Mouse (Mus musculus) heart, embryonic 16.5 days (tissue): ENCODE measurements around the gene Cfap97. TPM values are rescaled to one million over a fixed set of nuclear protein-coding genes. Genes with fewer than 3 reads are reported as not detected.

Experiments
- ATAC-seq: fragments of 200-750 bp; cut with Nextera tagmentation; replicated peaks from 2 replicates; pipeline ENCODE4 v1.8.0; 2017; ENCODE audit warnings: moderate number of reproducible peaks; ENCODE audit not compliant: insufficient read depth, low FRiP score; ENCODE audit errors: extremely low read depth
- H3K27ac ChIP-seq: fragments of 300-500 bp; sonication (generic); 2 replicates; pipeline ENCODE4 v1.5.1; 2014; ENCODE audit warnings: mild to moderate bottlenecking, low read length, control low read depth, moderate library complexity
- H3K27me3 ChIP-seq: fragments of 300-500 bp; sonication (generic); 2 replicates; pipeline ENCODE4 v1.6.1; 2014; ENCODE audit warnings: low read length, mixed read lengths; ENCODE audit not compliant: control insufficient read depth, insufficient read depth
- H3K36me3 ChIP-seq: fragments of 300-500 bp; sonication (generic); 2 replicates; pipeline ENCODE4 v1.6.1; 2014; ENCODE audit not compliant: control insufficient read depth, insufficient read depth
- H3K4me1 ChIP-seq: fragments of 300-500 bp; sonication (generic); 2 replicates; pipeline ENCODE4 v1.6.1; 2014; ENCODE audit warnings: low read length, mixed read lengths; ENCODE audit not compliant: control insufficient read depth, insufficient read depth
- H3K4me2 ChIP-seq: fragments of 300-500 bp; sonication (generic); 2 replicates; pipeline ENCODE4 v1.6.1; 2014; ENCODE audit warnings: low read depth, mild to moderate bottlenecking, control low read depth, low read length
- H3K4me3 ChIP-seq: fragments of 300-500 bp; sonication (generic); 2 replicates; pipeline ENCODE4 v1.5.1; 2014; ENCODE audit warnings: mild to moderate bottlenecking, control low read depth, low read length
- H3K9ac ChIP-seq: fragments of 300-500 bp; sonication (generic); 2 replicates; pipeline ENCODE4 v1.6.1; 2014; ENCODE audit warnings: low read length, control low read depth
- H3K9me3 ChIP-seq: fragments of 300-500 bp; sonication (generic); replicated peaks from 2 replicates; pipeline ENCODE4 v1.6.1; 2016; ENCODE audit warnings: low read length; ENCODE audit not compliant: control insufficient read depth
- WGBS: fragments of 180-500 bp; shearing (Covaris S2); extraction: QIAGEN DNeasy Blood & Tissue Kit; methylation state at CpG from one replicate; pipeline ENCODE4 v1.1.7; 2014; 5-methylcytosine and 5-hydroxymethylcytosine counted together
- polyA plus RNA-seq: library from polyadenylated mRNA; unstranded; fragments of >200 nt; fragmentation: Nextera tagmentation; extraction: Ambion mirVana; gene quantifications from 2 replicates; pipeline ENCODE4 v1.2.1, GENCODE M21; 2015

Gene Cfap97
- polyA plus RNA-seq, 1 experiment from 2014 or later = 16.9 TPM

GRCm38 (mm10) chr8:46137336-46137735 lies 14.2 kb upstream of the Cfap97 start:
- H3K27me3 ChIP-seq = no peaks in the 10 kb centered on the region
- no peak overlapping the region for H3K4me2 ChIP-seq
- H3K4me3 ChIP-seq = no peak overlapping the region
- no peak overlapping the region for H3K27ac ChIP-seq
- no peaks in the 10 kb centered on the region for H3K9me3 ChIP-seq
- H3K4me1 ChIP-seq = peaks cover 3% of the 10 kb centered on the region; the same call in 1 of the 2 replicates
- WGBS = 80% methylated on average over 1 of the region's 1 CpGs
- H3K9ac ChIP-seq = no peak overlapping the region
- no peak for ATAC-seq
- no peaks in the 10 kb centered on the region; the same call in 1 of the 2 replicates for H3K36me3 ChIP-seq

GRCm38 (mm10) chr8:46137843-46138596 lies 13.6 kb upstream of the Cfap97 start:
- Histone ChIP-seq H3K4me1 (peaks cover 3% of the 10 kb centered on the region; the same call in 1 of the 2 replicates), H3K27me3 (no peaks in the 10 kb centered on the region), H3K4me2 (no peak overlapping the region), H3K4me3 (no peak overlapping the region), H3K36me3 (no peaks in the 10 kb centered on the region; the same call in 1 of the 2 replicates), H3K9ac (no peak overlapping the region), H3K9me3 (no peaks in the 10 kb centered on the region), H3K27ac (no peak overlapping the region)
- no peak for ATAC-seq
- 67% methylated on average over 10 of the region's 10 CpGs for WGBS

GRCm38 (mm10) chr8:46140376-46141120 lies 11.0 kb upstream of the Cfap97 start:
- Histone ChIP-seq H3K9me3 (no peaks in the 10 kb centered on the region), H3K4me2 (no peak overlapping the region), H3K4me3 (no peak overlapping the region), H3K9ac (no peak overlapping the region), H3K36me3 (no peaks in the 10 kb centered on the region), H3K27ac (no peak overlapping the region), H3K27me3 (no peaks in the 10 kb centered on the region), H3K4me1 (peaks cover 6% of the 10 kb centered on the region; the same call in 1 of the 2 replicates)
- no peak for ATAC-seq
- 84% methylated on average over 9 of the region's 9 CpGs for WGBS

- 90% methylated on average over 3 of the region's 3 CpGs for WGBS
- Histone ChIP-seq H3K4me2 (no peak overlapping the region), H3K27me3 (no peaks in the 10 kb centered on the region), H3K36me3 (no peaks in the 10 kb centered on the region), H3K27ac (no peak overlapping the region), H3K9ac (no peak overlapping the region), H3K9me3 (no peaks in the 10 kb centered on the region), H3K4me3 (no peak overlapping the region), H3K4me1 (peaks cover 10% of the 10 kb centered on the region)
- ATAC-seq = no peak
Measured at GRCm38 (mm10) chr8:46141688-46142087, 9.9 kb upstream of the Cfap97 start.

GRCm38 (mm10) chr8:46142498-46143081 lies 9.0 kb upstream of the Cfap97 start:
- Histone ChIP-seq H3K27ac (no peak overlapping the region), H3K9me3 (no peaks in the 10 kb centered on the region), H3K4me3 (no peak overlapping the region), H3K36me3 (no peaks in the 10 kb centered on the region), H3K4me1 (peaks cover 14% of the 10 kb centered on the region), H3K27me3 (no peaks in the 10 kb centered on the region), H3K4me2 (no peak overlapping the region), H3K9ac (no peak overlapping the region)
- ATAC-seq = no peak
- 88% methylated on average over 4 of the region's 4 CpGs for WGBS

GRCm38 (mm10) chr8:46143470-46143869 lies 8.1 kb upstream of the Cfap97 start:
- ATAC-seq = no peak
- Histone ChIP-seq H3K4me3 (no peak overlapping the region), H3K4me2 (no peak overlapping the region), H3K4me1 (peaks cover 15% of the 10 kb centered on the region), H3K9me3 (no peaks in the 10 kb centered on the region), H3K36me3 (no peaks in the 10 kb centered on the region), H3K27me3 (no peaks in the 10 kb centered on the region), H3K27ac (no peak overlapping the region), H3K9ac (no peak overlapping the region)
- WGBS = 56% methylated on average over 5 of the region's 5 CpGs

- H3K27ac ChIP-seq = no peak overlapping the region
- no peaks in the 10 kb centered on the region for H3K36me3 ChIP-seq
- no peaks in the 10 kb centered on the region for H3K9me3 ChIP-seq
- H3K4me1 ChIP-seq = peaks cover 15% of the 10 kb centered on the region
- WGBS = 42% methylated on average over 1 of the region's 1 CpGs
- H3K4me3 ChIP-seq = no peak overlapping the region
- H3K27me3 ChIP-seq = no peaks in the 10 kb centered on the region
- no peak for ATAC-seq
- H3K4me2 ChIP-seq = no peak overlapping the region
- no peak overlapping the region for H3K9ac ChIP-seq
Measured at GRCm38 (mm10) chr8:46143924-46144323, 7.6 kb upstream of the Cfap97 start.

GRCm38 (mm10) chr8:46146173-46146572 lies 5.4 kb upstream of the Cfap97 start:
- H3K4me3 ChIP-seq = no peak overlapping the region
- H3K9me3 ChIP-seq = no peaks in the 10 kb centered on the region
- no peak overlapping the region for H3K27ac ChIP-seq
- no peaks in the 10 kb centered on the region for H3K36me3 ChIP-seq
- peaks cover 22% of the 10 kb centered on the region for H3K4me1 ChIP-seq
- WGBS = 29% methylated on average over 3 of the region's 3 CpGs
- no peak for ATAC-seq
- 0 out of 2 replicates have a peak overlapping the region, but pooled peaks have one; percentile 13 for H3K9ac ChIP-seq
- H3K4me2 ChIP-seq = no peak overlapping the region
- no peaks in the 10 kb centered on the region for H3K27me3 ChIP-seq

- Histone ChIP-seq H3K4me2 (no peak overlapping the region), H3K4me1 (peaks cover 23% of the 10 kb centered on the region), H3K9me3 (no peaks in the 10 kb centered on the region), H3K27ac (no peak overlapping the region), H3K9ac (no peak overlapping the region), H3K36me3 (no peaks in the 10 kb centered on the region), H3K4me3 (no peak overlapping the region), H3K27me3 (peaks cover 3% of the 10 kb centered on the region; the same call in 1 of the 2 replicates)
- 78% methylated on average over 6 of the region's 6 CpGs for WGBS
- ATAC-seq = no peak
Measured at GRCm38 (mm10) chr8:46149306-46149705, 2.3 kb upstream of the Cfap97 start.
